Mouse (Mus musculus) spleen, postnatal 36 days (tissue): ENCODE results near the gene Pde4c.

Experiments used
- DNase-seq, 2 experiments: peaks; one replicate each; pipeline ENCODE4 v3.0.0; 2022; ENCODE audit warnings: low spot score in 2 of 2, mixed read lengths in 1 of 2

The Pde4c gene

GRCm38 (mm10) chr8:70750128-70750680 lies 26.7 kb downstream of the Pde4c start:
- DNase-seq: no peak

GRCm38 (mm10) chr8:70752000-70752764 lies 28.7 kb downstream of the Pde4c start:
- peak in 1 of 2 experiments; percentile 78 for DNase-seq

- DNase-seq: peak; percentile 82 to 84
Observed at GRCm38 (mm10) chr8:70753151-70753550, 29.6 kb downstream of the Pde4c start.

- DNase-seq: peak; percentile 99
Observed at GRCm38 (mm10) chr8:70754043-70754870, 30.7 kb downstream of the Pde4c start, which contains the start of gene Rab3a. Gene Rab3a, plus strand, starts transcription at chr8:70754679.

- peak in 1 of 2 experiments; percentile 54 for DNase-seq
Observed at GRCm38 (mm10) chr8:70754871-70755660, 31.5 kb downstream of the Pde4c start.

GRCm38 (mm10) chr8:70755661-70756475 lies 32.3 kb downstream of the Pde4c start:
- no peak for DNase-seq

- DNase-seq: no peak
Observed at GRCm38 (mm10) chr8:70756476-70757040, 33.0 kb downstream of the Pde4c start.

- no peak for DNase-seq
Observed at GRCm38 (mm10) chr8:70757523-70758307, 34.2 kb downstream of the Pde4c start.

GRCm38 (mm10) chr8:70758308-70758615 lies 34.7 kb downstream of the Pde4c start:
- DNase-seq: no peak

GRCm38 (mm10) chr8:70758616-70759561 lies 35.4 kb downstream of the Pde4c start:
- DNase-seq: no peak

GRCm38 (mm10) chr8:70760350-70760749 lies 36.8 kb downstream of the Pde4c start:
- DNase-seq: no peak

GRCm38 (mm10) chr8:70760775-70761406 lies 37.4 kb downstream of the Pde4c start, which contains the start of gene Mpv17l2:
Gene Mpv17l2, minus strand, starts transcription at chr8:70760946.
- DNase-seq: peak; percentile 98 to 99

GRCm38 (mm10) chr8:70762118-70762517 lies 38.6 kb downstream of the Pde4c start:
- peak; percentile 59 to 70 for DNase-seq

GRCm38 (mm10) chr8:70763354-70763753 lies 39.8 kb downstream of the Pde4c start:
- peak; percentile 59 to 74 for DNase-seq

- DNase-seq: peak in 1 of 2 experiments; percentile 46
Observed at GRCm38 (mm10) chr8:70764026-70764425, 40.5 kb downstream of the Pde4c start.

- DNase-seq: no peak
Observed at GRCm38 (mm10) chr8:70764676-70765075, 41.2 kb downstream of the Pde4c start.

- DNase-seq: peak; percentile 59 to 69
Observed at GRCm38 (mm10) chr8:70765329-70765728, 41.8 kb downstream of the Pde4c start.
